Mouse (Mus musculus): ENCODE data around the gene Nos1ap. TPM values are rescaled to one million over a fixed set of nuclear protein-coding genes. Genes with fewer than 3 reads are reported as not detected.

Gene Nos1ap
- total and polyA plus RNA-seq, 2 experiments from 2014 or later, result 18.4 to 24.0 TPM

DNA sequence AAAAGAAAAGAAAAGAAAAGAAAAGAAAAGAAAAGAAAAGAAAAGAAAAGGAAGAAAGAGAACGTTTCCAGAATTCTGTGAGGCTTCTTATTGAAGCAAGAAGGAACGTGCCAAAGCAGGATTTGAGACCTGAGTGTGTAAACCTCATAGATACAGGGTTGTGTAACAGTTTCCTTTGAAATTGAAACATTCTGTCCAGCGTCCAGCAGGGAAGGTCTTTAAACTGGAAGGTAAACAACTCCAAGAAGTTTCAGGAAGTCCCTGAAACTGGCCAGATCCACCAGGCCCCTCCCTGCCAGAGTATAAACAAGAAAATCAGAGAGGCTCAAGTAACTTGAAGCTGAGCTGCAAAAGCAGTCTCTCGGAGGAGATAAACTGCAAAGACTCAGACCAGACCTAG lies 870 bp upstream of the Nos1ap start:
- TF ChIP-seq CTCF (IDR thresholded peaks at IDR 0.05), result no peak
- H3K27ac ChIP-seq (ENCODE audit: low read depth, low read length), result no peak overlapping the region
- 45% methylated on average over 4 of the region's 4 CpGs for WGBS

DNA sequence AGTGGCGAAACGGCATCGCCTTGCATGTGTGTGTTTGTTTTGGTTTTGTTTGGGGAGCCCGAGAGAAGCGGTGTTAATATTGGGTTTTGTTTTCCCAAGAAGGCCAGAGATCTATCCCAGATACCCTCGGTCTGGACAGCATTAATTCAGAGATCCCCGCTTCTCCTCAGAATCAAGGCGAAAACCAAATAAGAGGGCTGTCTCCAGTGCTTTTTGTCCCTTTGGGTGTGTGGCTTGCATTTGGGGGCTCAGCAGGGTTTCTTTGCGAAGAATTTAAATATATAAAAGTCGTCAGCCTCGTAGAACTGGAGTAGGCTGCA lies 340 bp upstream of the Nos1ap start:
- ATAC-seq (ENCODE audit: low FRiP score) (no peak), DNase-seq (ENCODE audit: low spot score) (no peak)
- Histone ChIP-seq H3K4me1 (ENCODE audit: insufficient read depth, low read length) (peaks cover 7% of the 10 kb centered on the region; the same call in 1 of the 2 replicates), H3K4me2 (ENCODE audit: low read depth, low read length, poor library complexity, severe bottlenecking) (peak overlapping the region; percentile 81), H3K27me3 (ENCODE audit: insufficient read depth, low read length) (no peaks in the 10 kb centered on the region), H3K9ac (replicated peaks; ENCODE audit: low read length, poor library complexity, severe bottlenecking) (peak overlapping the region; percentile 74), H3K36me3 (ENCODE audit: insufficient read depth, low read length) (no peaks in the 10 kb centered on the region), H3K4me3 (ENCODE audit: low read depth, low read length) (peak overlapping the region; percentile 88), H3K27ac (ENCODE audit: low read depth, low read length) (no peak overlapping the region), H3K9me3 (ENCODE audit: low read length) (no peaks in the 10 kb centered on the region)
- 2% methylated on average over 11 of the region's 11 CpGs for WGBS
- TF ChIP-seq CTCF (IDR thresholded peaks at IDR 0.05), result no peak

More for the DNA sequence above, 870 bp upstream of the Nos1ap start:
- H3K4me2 ChIP-seq (ENCODE audit: low read depth, low read length, poor library complexity, severe bottlenecking), result no peak overlapping the region
- no peak overlapping the region for H3K9ac ChIP-seq (replicated peaks; ENCODE audit: low read length, poor library complexity, severe bottlenecking)
- no peak overlapping the region for H3K4me3 ChIP-seq (ENCODE audit: low read depth, low read length)
- no peak for DNase-seq (ENCODE audit: low spot score)
- no peak for ATAC-seq (ENCODE audit: low FRiP score)
- H3K27me3 ChIP-seq (ENCODE audit: insufficient read depth, low read length), result no peaks in the 10 kb centered on the region
- H3K36me3 ChIP-seq (ENCODE audit: insufficient read depth, low read length), result no peaks in the 10 kb centered on the region
- no peaks in the 10 kb centered on the region for H3K9me3 ChIP-seq (ENCODE audit: low read length)
- H3K4me1 ChIP-seq (ENCODE audit: insufficient read depth, low read length), result peaks cover 7% of the 10 kb centered on the region; the same call in 1 of the 2 replicates

DNA sequence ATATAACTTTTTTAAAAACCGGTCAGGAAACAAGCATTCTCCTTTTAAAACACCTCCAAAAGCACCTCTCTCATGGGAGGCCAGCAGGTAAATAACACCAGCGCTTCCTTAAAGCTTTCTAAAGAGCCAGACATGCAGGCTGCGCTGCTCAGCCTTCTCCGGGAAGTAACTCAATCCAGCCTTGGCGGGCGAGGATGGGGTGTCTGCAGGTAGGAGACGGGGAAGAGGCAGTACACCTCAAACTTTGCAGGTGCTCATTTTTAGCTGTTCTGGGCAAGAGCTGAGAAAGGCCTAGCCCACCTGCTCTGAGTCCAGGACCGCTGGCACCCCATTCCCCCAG lies 812 bp downstream of the Nos1ap start:
- peak overlapping the region; percentile 88 for H3K4me3 ChIP-seq (ENCODE audit: low read depth, low read length)
- 0 out of 2 replicates have a peak overlapping the region, but pooled peaks have one; percentile 38 for H3K27ac ChIP-seq (ENCODE audit: low read depth, low read length)
- DNase-seq (ENCODE audit: low spot score) (no peak), ATAC-seq (ENCODE audit: low FRiP score) (peak; percentile 47)
- peaks cover 7% of the 10 kb centered on the region; the same call in 1 of the 2 replicates for H3K4me1 ChIP-seq (ENCODE audit: insufficient read depth, low read length)
- peak overlapping the region; percentile 74 for H3K9ac ChIP-seq (replicated peaks; ENCODE audit: low read length, poor library complexity, severe bottlenecking)
- WGBS, result 7% methylated on average over 8 of the region's 8 CpGs
- no peak for TF ChIP-seq CTCF (IDR thresholded peaks at IDR 0.05)
- peak overlapping the region; percentile 81 for H3K4me2 ChIP-seq (ENCODE audit: low read depth, low read length, poor library complexity, severe bottlenecking)
- H3K36me3 ChIP-seq (ENCODE audit: insufficient read depth, low read length), result no peaks in the 10 kb centered on the region
- no peaks in the 10 kb centered on the region for H3K27me3 ChIP-seq (ENCODE audit: insufficient read depth, low read length)
- H3K9me3 ChIP-seq (ENCODE audit: low read length), result no peaks in the 10 kb centered on the region

DNA sequence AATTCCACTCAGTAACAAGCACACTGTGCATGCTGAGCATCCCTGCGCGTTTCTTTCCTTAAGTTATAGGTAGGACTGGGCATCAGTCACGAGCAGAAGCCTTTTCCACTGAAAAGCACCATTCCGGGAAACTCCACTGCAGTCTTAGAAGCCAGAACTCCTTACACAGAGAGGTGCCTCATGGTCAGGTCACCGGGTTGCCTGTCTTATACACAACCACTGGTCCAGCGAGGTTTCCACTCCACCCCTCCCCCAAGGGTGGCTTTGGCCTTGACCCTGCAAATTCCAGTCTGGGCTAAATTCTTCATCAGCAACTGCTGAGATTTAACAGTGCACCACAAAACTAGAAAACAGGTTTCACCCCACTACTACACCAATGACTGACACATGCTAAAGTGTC lies 1.3 kb downstream of the Nos1ap start:
- H3K9ac ChIP-seq (replicated peaks; ENCODE audit: low read length, poor library complexity, severe bottlenecking), result no peak overlapping the region
- TF ChIP-seq CTCF (IDR thresholded peaks at IDR 0.05), result no peak
- peak overlapping the region; percentile 81 for H3K4me2 ChIP-seq (ENCODE audit: low read depth, low read length, poor library complexity, severe bottlenecking)
- DNase-seq (ENCODE audit: low spot score), result no peak
- no peaks in the 10 kb centered on the region for H3K36me3 ChIP-seq (ENCODE audit: insufficient read depth, low read length)
- H3K27me3 ChIP-seq (ENCODE audit: insufficient read depth, low read length), result no peaks in the 10 kb centered on the region
- H3K27ac ChIP-seq (ENCODE audit: low read depth, low read length), result no peak overlapping the region
- no peaks in the 10 kb centered on the region for H3K9me3 ChIP-seq (ENCODE audit: low read length)
- no peak for ATAC-seq (ENCODE audit: low FRiP score)
- H3K4me1 ChIP-seq (ENCODE audit: insufficient read depth, low read length), result peaks cover 7% of the 10 kb centered on the region; the same call in 1 of the 2 replicates
- peak overlapping the region; percentile 88 for H3K4me3 ChIP-seq (ENCODE audit: low read depth, low read length)
- 34% methylated on average over 6 of the region's 6 CpGs for WGBS

DNA sequence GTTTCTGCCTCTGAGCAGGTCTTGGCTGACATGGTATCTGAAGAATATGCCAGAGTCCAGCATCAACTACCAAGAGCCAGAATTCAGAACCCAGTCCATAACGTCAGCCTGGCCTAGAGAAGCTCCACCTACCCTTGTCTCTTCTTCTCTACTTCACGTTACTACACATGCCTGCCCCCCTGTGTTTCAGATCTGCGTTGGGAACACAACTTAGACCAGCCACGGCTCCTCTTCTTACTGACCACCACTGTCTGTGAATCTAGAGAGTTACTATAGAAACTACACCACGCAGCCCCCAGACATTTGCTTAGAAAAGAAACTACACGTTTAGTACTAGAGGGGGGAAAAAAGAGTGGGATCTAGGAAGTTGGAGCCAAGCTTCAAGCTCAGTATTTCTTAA lies 2.9 kb downstream of the Nos1ap start:
- 72% methylated on average over 6 of the region's 6 CpGs for WGBS
- no peak overlapping the region for H3K27ac ChIP-seq (ENCODE audit: low read depth, low read length)
- no peak for DNase-seq (ENCODE audit: low spot score)
- no peak for ATAC-seq (ENCODE audit: low FRiP score)
- 0 out of 2 replicates have a peak overlapping the region, but pooled peaks have one; percentile 1 for H3K4me3 ChIP-seq (ENCODE audit: low read depth, low read length)
- no peaks in the 10 kb centered on the region for H3K27me3 ChIP-seq (ENCODE audit: insufficient read depth, low read length)
- no peaks in the 10 kb centered on the region for H3K36me3 ChIP-seq (ENCODE audit: insufficient read depth, low read length)
- TF ChIP-seq CTCF (IDR thresholded peaks at IDR 0.05), result no peak
- H3K9ac ChIP-seq (replicated peaks; ENCODE audit: low read length, poor library complexity, severe bottlenecking), result no peak overlapping the region
- peak overlapping the region; percentile 81; the same call in 1 of the 2 replicates for H3K4me2 ChIP-seq (ENCODE audit: low read depth, low read length, poor library complexity, severe bottlenecking)
- H3K9me3 ChIP-seq (ENCODE audit: low read length), result no peaks in the 10 kb centered on the region
- H3K4me1 ChIP-seq (ENCODE audit: insufficient read depth, low read length), result peaks cover 7% of the 10 kb centered on the region; the same call in 1 of the 2 replicates

DNA sequence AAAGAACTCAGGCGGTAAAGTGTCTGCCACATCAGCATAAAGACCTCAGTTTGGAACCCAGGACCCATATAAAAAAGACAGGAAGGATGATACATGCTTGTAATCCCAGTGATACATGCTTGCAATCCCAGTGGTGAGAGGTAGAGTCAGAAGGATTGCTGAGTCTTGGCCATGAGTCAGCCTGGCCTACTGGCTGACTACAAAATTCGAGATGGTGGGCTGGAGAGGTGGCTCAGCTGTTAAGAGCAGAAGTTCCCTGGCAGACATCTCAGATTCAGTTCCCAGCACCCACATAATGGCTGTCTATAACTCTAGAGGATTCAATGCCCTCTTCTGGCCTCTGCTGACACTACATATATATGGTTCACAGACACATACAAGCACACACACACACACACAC lies 5.7 kb downstream of the Nos1ap start:
- peaks cover 10% of the 10 kb centered on the region; the same call in 1 of the 2 replicates for H3K4me1 ChIP-seq (ENCODE audit: insufficient read depth, low read length)
- H3K4me2 ChIP-seq (ENCODE audit: low read depth, low read length, poor library complexity, severe bottlenecking), result no peak overlapping the region
- WGBS, result 92% methylated on average over 2 of the region's 2 CpGs
- H3K4me3 ChIP-seq (ENCODE audit: low read depth, low read length), result no peak overlapping the region
- H3K9ac ChIP-seq (replicated peaks; ENCODE audit: low read length, poor library complexity, severe bottlenecking), result no peak overlapping the region
- no peak overlapping the region for H3K27ac ChIP-seq (ENCODE audit: low read depth, low read length)
- no peaks in the 10 kb centered on the region for H3K36me3 ChIP-seq (ENCODE audit: insufficient read depth, low read length)
- ATAC-seq (ENCODE audit: low FRiP score) (no peak), DNase-seq (ENCODE audit: low spot score) (no peak)
- H3K9me3 ChIP-seq (ENCODE audit: low read length), result no peaks in the 10 kb centered on the region
- no peak for TF ChIP-seq CTCF (IDR thresholded peaks at IDR 0.05)
- no peaks in the 10 kb centered on the region for H3K27me3 ChIP-seq (ENCODE audit: insufficient read depth, low read length)
